Mouse (Mus musculus) kidney, postnatal 0 days (tissue): ENCODE data around the gene Epb41l3. TPM values are rescaled to one million over a fixed set of nuclear protein-coding genes. Genes with fewer than 3 reads are reported as not detected.

Experiments used
- ATAC-seq: fragments of 200-750 bp; cut with Nextera tagmentation; replicated peaks from 2 replicates; pipeline ENCODE4 v1.8.0; 2017; ENCODE audit warnings: low read depth, moderate number of reproducible peaks, moderate TSS enrichment, moderate library complexity; ENCODE audit not compliant: low FRiP score
- DNase-seq: peaks from one replicate; pipeline ENCODE4 v3.0.0-alpha.2; 2016; ENCODE audit warnings: low spot score
- H3K27ac ChIP-seq: fragments of 300-500 bp; sonication (generic); 2 replicates; pipeline ENCODE4 v1.5.1; 2014; ENCODE audit warnings: mild to moderate bottlenecking
- H3K27me3 ChIP-seq: fragments of 300-500 bp; sonication (generic); 2 replicates; pipeline ENCODE4 v1.6.1; 2014; ENCODE audit warnings: low read length, mixed read lengths; ENCODE audit not compliant: insufficient read depth
- H3K36me3 ChIP-seq: fragments of 300-500 bp; sonication (generic); 2 replicates; pipeline ENCODE4 v1.6.1; 2014; ENCODE audit warnings: low read length, mixed read lengths; ENCODE audit not compliant: insufficient read depth
- H3K4me1 ChIP-seq: fragments of 300-500 bp; sonication (generic); replicated peaks from 2 replicates; pipeline ENCODE4 v1.6.1; 2014; ENCODE audit warnings: antibody characterized with exemption, low read length, mixed read lengths; ENCODE audit not compliant: insufficient read depth
- H3K4me2 ChIP-seq: fragments of 300-500 bp; sonication (generic); 2 replicates; pipeline ENCODE4 v1.6.1; 2014; ENCODE audit warnings: mild to moderate bottlenecking, low read length, moderate library complexity, mixed read lengths
- H3K4me3 ChIP-seq: fragments of 300-500 bp; sonication (generic); replicated peaks from 2 replicates; pipeline ENCODE4 v1.5.1; 2014; ENCODE audit warnings: low read depth, low read length
- H3K9ac ChIP-seq: fragments of 300-500 bp; sonication (generic); 2 replicates; pipeline ENCODE4 v1.6.1; 2014; ENCODE audit warnings: low read depth, low read length
- H3K9me3 ChIP-seq: fragments of 300-500 bp; sonication (generic); replicated peaks from 2 replicates; pipeline ENCODE4 v1.6.1; 2016; ENCODE audit warnings: low read length, inconsistent platforms, mixed read lengths
- CTCF ChIP-seq: IDR thresholded peaks from 2 replicates; pipeline ENCODE4 v1.5.1; 2016; ENCODE audit warnings: antibody characterized with exemption, low read depth, mild to moderate bottlenecking, moderate library complexity
- WGBS: fragments of 180-500 bp; shearing (Covaris S2); extraction: QIAGEN DNeasy Blood & Tissue Kit; methylation state at CpG from one replicate; pipeline ENCODE4 v1.1.7; 2014; 5-methylcytosine and 5-hydroxymethylcytosine counted together
- polyA plus RNA-seq: library from polyadenylated mRNA; unstranded; fragments of >200 nt; fragmentation: Nextera tagmentation; extraction: Ambion mirVana; gene quantifications from 2 replicates; pipeline ENCODE4 v1.2.1, GENCODE M21; 2015

Gene Epb41l3
- polyA plus RNA-seq, 1 experiment from 2014 or later = 13.3 TPM

GRCm38 (mm10) chr17:69150826-69151225 is 75.3 kb downstream of the Epb41l3 start:
- no peak for ATAC-seq
- DNase-seq = no peak
- no peak overlapping the region for H3K4me3 ChIP-seq
- H3K36me3 ChIP-seq = no peaks in the 10 kb centered on the region
- H3K27ac ChIP-seq = no peak overlapping the region
- H3K27me3 ChIP-seq = no peaks in the 10 kb centered on the region
- no peak overlapping the region for H3K9ac ChIP-seq
- H3K4me2 ChIP-seq = no peak overlapping the region
- no peaks in the 10 kb centered on the region for H3K9me3 ChIP-seq
- H3K4me1 ChIP-seq = no peaks in the 10 kb centered on the region
- TF ChIP-seq CTCF = no peak

GRCm38 (mm10) chr17:69151281-69151680 is 75.8 kb downstream of the Epb41l3 start:
- ATAC-seq (no peak), DNase-seq (no peak)
- H3K27me3 ChIP-seq = no peaks in the 10 kb centered on the region
- H3K4me3 ChIP-seq = no peak overlapping the region
- no peak overlapping the region for H3K4me2 ChIP-seq
- 27% methylated on average over 3 of the region's 3 CpGs for WGBS
- peak; percentile 34; the same call in 1 of the 2 replicates for TF ChIP-seq CTCF
- no peak overlapping the region for H3K27ac ChIP-seq
- H3K9ac ChIP-seq = no peak overlapping the region
- no peaks in the 10 kb centered on the region for H3K36me3 ChIP-seq
- H3K9me3 ChIP-seq = no peaks in the 10 kb centered on the region
- H3K4me1 ChIP-seq = no peaks in the 10 kb centered on the region

- DNase-seq = no peak
Observed at GRCm38 (mm10) chr17:69155034-69155433, 79.6 kb downstream of the Epb41l3 start.

GRCm38 (mm10) chr17:69156522-69157100 is 81.1 kb downstream of the Epb41l3 start:
- H3K9ac ChIP-seq = peak overlapping the region; percentile 78
- 0% methylated on average over 29 of the region's 58 CpGs for WGBS
- peak; percentile 72 for ATAC-seq
- H3K4me1 ChIP-seq = no peaks in the 10 kb centered on the region
- peak; percentile 39 for DNase-seq
- no peak for TF ChIP-seq CTCF
- H3K27ac ChIP-seq = no peak overlapping the region
- H3K4me2 ChIP-seq = peak overlapping the region; percentile 99
- H3K36me3 ChIP-seq = no peaks in the 10 kb centered on the region
- peak overlapping the region; percentile 80 for H3K4me3 ChIP-seq
- H3K27me3 ChIP-seq = no peaks in the 10 kb centered on the region
- H3K9me3 ChIP-seq = no peaks in the 10 kb centered on the region

More at GRCm38 (mm10) chr17:69155034-69155433, 79.6 kb downstream of the Epb41l3 start:
- Histone ChIP-seq H3K4me1 (no peaks in the 10 kb centered on the region), H3K9me3 (no peaks in the 10 kb centered on the region), H3K9ac (no peak overlapping the region), H3K4me3 (no peak overlapping the region), H3K4me2 (no peak overlapping the region), H3K27me3 (no peaks in the 10 kb centered on the region), H3K27ac (no peak overlapping the region), H3K36me3 (no peaks in the 10 kb centered on the region)
- no peak for TF ChIP-seq CTCF
- ATAC-seq = no peak
- 71% methylated on average over 8 of the region's 8 CpGs for WGBS

- Histone ChIP-seq H3K36me3 (no peaks in the 10 kb centered on the region), H3K27ac (no peak overlapping the region), H3K4me2 (peak overlapping the region; percentile 99), H3K9ac (peak overlapping the region; percentile 78), H3K4me1 (no peaks in the 10 kb centered on the region), H3K9me3 (no peaks in the 10 kb centered on the region), H3K27me3 (no peaks in the 10 kb centered on the region), H3K4me3 (peak overlapping the region; percentile 80)
- WGBS = under 1% methylated on average over 54 of the region's 66 CpGs
- DNase-seq (peak; percentile 10), ATAC-seq (peak; percentile 80)
- TF ChIP-seq CTCF = no peak
Observed at GRCm38 (mm10) chr17:69157101-69157808, 81.8 kb downstream of the Epb41l3 start.

GRCm38 (mm10) chr17:69157809-69158185 is 82.3 kb downstream of the Epb41l3 start:
- TF ChIP-seq CTCF = no peak
- no peak for ATAC-seq
- no peaks in the 10 kb centered on the region for H3K9me3 ChIP-seq
- H3K4me2 ChIP-seq = peak overlapping the region; percentile 99
- H3K36me3 ChIP-seq = no peaks in the 10 kb centered on the region
- no peaks in the 10 kb centered on the region for H3K4me1 ChIP-seq
- WGBS = 6% methylated on average over 11 of the region's 11 CpGs
- H3K27ac ChIP-seq = no peak overlapping the region
- no peak for DNase-seq
- no peaks in the 10 kb centered on the region for H3K27me3 ChIP-seq
- H3K9ac ChIP-seq = no peak overlapping the region
- H3K4me3 ChIP-seq = peak overlapping the region; percentile 80
